Mouse (Mus musculus): Measurements from ENCODE around the gene Nbea. TPM values are rescaled to one million over a fixed set of nuclear protein-coding genes. Genes with fewer than 3 reads are reported as not detected.

Gene Nbea
- 100 to 1,000 TPM; 277 to 281 TPM for total RNA-seq (2021)

DNA sequence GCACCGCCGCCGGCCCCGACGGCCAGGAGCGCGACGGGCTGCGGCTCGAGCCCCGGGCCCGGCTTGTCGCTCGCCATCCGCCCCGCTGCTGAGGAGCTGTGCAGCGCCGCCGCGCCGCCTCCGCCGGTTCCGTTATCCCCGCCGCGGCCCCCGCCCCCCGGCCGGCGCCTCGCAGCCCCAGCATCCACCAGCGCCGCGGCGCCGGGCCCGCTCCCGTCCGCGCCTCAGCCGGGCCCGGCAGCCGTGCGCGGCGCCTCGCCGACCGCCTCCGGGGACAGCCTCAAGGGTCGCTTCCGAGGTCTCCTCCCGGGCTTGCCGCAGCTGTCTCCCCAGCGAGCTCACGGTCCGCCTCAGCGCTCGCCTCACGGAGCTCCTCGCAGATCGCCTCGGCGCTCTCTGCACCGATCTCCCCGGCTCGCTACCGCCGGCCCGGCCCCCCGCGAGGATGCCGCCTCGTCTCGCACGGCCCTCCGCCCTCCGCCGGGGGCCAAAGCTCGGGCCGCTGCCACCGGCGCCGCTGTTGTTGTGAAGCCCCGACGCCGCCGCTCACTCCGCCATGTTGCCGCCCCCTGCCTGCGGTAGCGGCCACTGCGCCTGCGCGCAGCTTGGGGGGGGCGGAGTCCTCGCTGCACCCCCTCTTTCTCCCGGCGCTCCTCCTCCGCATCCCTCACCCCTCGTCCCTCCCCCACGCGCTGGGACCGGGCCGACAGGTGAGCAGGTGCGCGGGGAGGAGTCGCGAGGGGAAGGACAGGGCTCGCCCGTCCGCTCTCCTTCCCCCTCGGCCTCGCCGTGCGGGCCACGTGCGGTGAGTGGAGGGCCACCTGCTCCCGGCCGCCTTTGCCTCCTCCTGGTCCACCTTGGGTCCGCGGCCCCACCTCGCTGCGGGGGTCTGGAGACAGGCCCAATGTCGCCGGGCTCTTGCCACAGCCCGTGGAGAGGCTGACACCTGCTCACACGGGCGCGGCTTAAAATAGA is at the start of gene Nbea:
Gene Nbea, minus strand, starts transcription at position 543 of the 975 bp plus-strand sequence.
- intact Hi-C loops (cut with DNase I) = loop anchor here (10.0 kb wide), 1 partner anchor 171 kb away; no protein-coding TSS in a partner anchor
- DNase-seq = peak; percentile 92

DNA sequence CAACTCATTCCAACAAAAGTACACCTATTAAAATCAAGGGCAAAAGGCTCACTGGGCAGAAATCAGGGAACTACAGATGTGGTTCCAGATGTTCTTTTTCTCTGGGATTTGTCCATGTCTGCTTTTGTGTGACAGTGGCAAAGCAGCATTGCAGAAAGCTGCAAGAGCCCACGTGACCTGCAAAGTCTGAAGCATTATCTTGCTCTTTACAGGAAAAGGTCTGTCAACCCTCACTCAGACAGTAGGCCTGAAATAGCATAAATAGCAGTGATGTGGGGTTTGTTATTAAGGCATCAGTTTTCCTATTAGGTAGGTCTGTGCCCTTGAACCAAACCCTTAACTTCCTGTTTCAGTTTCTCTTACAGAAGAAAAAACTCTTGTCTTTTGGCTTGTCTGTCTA is 45.8 kb upstream of the Nbea start:
- DNase-seq = no peak

DNA sequence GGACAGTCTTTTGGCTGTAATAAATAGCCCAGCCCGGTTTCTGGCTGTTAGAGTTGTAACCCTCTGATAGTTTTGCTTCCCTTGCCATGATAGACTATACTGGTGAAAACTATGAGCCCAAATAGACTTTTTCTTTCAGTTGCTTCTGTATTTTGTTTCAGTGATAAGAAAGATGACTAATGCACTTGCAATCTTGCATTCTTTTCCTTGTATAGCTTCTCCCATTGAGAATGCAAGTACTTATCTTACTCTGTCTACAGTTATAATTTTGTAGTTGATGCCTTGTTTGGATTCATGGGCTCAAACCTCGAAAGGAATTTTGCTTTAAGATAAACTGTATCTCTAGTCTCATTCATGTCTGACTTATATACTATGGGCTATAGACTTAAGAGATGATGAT is 32.5 kb upstream of the Nbea start:
- intact Hi-C loops (cut with DNase I) = no loop called here
- DNase-seq = no peak

More for the DNA sequence above, 45.8 kb upstream of the Nbea start:
- intact Hi-C loops (cut with DNase I) = no loop called here

DNA sequence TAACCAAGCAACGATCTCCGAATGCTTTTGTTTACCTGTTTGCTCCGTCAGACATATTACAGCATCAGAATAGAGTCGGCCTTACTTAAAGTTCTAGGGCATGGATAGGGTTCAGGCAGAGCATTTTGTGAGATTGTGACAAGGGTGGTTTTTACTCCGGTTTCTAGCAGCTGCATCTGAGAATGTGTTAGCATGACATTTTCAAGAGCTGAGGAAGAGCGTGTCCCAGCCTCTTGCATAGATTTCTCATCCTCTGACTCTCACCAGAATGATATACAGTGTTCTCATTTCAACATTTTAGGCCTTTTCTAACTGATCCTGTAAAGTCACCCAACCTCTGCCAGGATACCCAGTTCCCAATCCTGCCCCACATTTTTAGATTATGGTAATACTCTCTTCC is 20.5 kb upstream of the Nbea start:
- no peak for DNase-seq
- intact Hi-C loops (cut with DNase I) = no loop called here

DNA sequence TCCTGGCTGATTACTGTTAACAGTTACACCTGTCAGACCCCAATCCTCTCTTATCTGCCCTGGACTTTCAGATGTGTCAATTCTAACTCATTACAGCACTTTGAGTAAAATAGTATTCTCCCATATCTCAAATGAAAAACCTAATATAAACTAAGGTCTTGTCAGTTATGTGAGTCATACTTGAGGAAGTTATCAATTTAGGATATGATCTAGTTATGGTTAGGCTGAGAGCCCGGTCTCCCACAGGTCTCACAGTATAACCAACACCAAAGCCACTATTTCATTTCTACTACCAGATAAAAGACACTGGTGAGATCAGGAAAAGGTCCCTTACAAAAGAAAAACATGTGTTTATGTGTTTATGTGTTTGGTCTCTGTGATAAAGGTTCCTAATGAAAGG is 4.7 kb upstream of the Nbea start:
- no peak for DNase-seq
- intact Hi-C loops (cut with DNase I) = loop anchor here (10.0 kb wide), 1 partner anchor 167 kb away; no protein-coding TSS in a partner anchor

DNA sequence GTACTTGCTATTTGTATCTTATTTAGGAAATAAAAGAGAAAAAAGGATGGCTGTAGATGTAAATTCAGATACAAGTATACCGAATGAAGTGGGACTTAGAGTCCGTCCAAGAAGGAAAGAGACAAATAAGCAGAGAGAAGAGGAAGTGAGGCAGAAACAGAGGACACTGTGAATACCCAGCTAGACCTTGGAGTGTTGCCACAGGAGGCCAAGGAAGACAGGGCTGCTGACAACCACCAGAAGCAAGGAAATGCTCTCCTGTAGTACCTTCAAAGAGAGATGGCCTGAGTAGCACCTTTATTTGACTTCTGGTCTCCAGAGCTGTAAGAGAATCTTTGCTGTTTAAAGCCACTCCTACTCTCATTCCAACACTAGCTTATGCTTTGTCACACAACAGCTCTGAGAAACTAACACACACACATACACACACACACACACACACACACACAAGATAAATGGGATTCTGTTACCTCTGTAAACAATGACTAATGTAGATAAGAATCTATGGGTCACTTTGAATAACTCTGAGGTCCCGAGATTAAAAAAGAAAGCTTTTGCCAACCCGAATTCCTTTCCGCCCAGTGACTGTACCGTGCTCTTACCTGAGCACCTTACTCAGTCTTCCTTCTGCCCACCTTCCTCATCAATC is 3.8 kb upstream of the Nbea start:
- intact Hi-C loops (cut with DNase I) = loop anchor here (10.0 kb wide), 1 partner anchor 168 kb away; no protein-coding TSS in a partner anchor
- no peak for DNase-seq

DNA sequence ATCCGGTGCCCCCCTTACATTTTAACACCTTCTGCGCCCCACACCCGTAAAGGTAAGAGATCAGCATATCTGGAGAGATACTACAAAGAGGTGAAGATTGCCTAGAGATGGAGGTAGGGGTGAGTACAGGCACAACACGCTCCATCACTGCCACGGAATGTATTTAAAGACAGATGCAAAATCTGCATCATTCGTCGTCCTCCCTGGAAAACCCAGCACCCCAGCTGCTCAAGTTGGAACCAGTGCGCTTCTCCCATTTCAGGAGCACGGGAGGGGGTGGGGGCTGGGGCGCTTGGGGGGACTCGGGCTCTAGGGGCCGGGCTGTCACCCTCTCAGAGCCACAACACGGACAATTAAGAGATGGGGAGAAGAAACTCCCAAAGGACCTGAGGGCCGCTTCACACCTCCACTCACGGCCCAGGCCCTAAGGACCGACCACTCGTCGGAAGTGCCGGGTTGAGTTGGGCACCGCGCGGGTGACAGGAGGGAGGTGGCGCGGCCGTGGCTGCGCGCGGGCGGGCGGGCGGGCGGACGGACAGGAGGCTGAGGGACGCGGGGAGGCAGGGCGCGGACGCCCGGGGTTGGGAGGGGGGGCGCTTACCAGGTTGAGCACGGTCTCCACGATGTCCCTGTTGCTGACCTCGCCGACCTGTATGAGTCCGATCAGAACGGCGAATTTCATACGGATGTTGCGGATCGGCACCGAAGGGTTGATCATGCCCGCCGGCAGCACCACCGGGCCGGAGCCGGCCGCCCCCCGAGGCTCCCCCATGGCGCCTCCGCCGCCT is 936 bp downstream of the Nbea start:
- intact Hi-C loops (cut with DNase I) = loop anchor here (10.0 kb wide), 1 partner anchor 172 kb away; no protein-coding TSS in a partner anchor
- peak; percentile 45 for DNase-seq

DNA sequence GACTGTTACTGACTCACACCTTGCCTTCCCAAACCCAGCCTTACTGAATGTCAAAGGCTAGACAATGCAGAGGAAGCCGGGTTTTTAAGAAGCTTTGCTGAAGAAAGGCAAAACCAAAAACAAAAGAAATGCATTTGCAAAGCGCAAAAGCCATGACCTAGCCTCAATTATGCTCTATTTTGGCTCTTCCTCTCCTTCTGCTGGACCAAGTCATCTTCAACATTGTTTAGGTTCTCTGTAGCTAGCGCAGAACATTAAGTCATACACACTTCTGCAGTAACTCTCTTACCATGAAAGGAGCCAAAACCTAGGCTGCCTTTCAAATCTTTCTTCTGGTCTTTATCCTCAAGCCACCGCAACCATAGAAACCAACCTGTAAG is 1.5 kb downstream of the Nbea start:
- intact Hi-C loops (cut with DNase I) = loop anchor here (10.0 kb wide), 1 partner anchor 173 kb away; no protein-coding TSS in a partner anchor
- no peak for DNase-seq

DNA sequence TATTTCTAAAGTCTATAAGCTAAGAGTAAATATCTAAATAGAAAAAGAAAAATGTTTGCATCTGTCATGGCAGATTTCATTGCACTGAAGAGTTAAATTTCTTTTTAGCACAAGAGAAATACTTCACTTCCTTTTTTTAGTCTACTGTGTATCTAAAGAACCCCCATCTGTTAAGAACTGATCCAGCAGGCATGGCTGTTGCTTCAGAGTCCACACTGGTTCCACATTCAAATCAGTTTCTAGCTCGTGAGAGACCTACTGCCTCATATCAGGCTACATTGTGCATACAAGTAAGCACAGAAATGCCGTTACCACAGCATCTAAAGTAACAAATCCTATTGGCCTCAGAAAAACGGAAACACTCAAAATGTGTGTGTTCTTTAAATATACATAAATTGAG is 2.5 kb downstream of the Nbea start:
- intact Hi-C loops (cut with DNase I) = loop anchor here (10.0 kb wide), 1 partner anchor 174 kb away; no protein-coding TSS in a partner anchor
- DNase-seq = no peak

DNA sequence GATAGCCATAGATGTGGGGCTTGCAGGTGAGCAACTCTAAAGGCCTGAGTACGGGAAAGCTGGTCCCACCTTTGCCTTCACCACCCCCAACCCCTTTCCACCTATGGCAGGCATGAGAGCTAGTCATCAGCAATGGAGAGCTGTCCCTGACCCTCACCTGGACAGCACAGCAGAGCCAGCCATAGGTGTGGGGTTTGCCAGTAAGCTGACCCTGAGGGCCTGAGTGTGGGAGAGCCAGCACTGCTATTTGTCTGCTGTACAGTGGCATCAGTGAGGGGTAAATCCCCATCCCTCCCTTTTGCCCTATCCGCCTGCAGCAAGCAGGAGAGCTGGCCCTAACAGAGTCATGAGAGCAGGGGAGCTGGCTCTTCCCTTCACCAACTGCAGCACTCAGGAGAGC is 25.6 kb downstream of the Nbea start:
- no peak for DNase-seq
- intact Hi-C loops (cut with DNase I) = no loop called here

DNA sequence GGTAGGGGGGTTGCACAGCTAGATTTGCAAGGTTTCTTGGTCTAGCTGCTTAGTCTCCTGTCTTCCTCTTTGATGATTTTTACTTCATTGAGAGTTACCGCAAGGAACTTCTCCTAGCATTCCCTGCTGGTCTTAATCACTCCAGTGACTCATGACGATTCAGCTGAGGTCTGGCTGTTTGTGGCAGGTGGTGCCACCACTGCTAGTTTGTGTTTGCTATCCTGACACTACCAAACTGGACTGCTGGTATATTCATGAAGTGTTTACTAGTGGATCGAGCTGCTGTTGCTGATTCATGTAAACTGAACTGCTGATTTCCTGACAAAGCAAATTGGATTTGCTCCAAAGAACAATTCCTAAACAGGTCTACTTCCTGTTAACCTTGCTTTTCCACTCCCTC is 56.8 kb downstream of the Nbea start:
- intact Hi-C loops (cut with DNase I) = no loop called here
- DNase-seq = no peak

DNA sequence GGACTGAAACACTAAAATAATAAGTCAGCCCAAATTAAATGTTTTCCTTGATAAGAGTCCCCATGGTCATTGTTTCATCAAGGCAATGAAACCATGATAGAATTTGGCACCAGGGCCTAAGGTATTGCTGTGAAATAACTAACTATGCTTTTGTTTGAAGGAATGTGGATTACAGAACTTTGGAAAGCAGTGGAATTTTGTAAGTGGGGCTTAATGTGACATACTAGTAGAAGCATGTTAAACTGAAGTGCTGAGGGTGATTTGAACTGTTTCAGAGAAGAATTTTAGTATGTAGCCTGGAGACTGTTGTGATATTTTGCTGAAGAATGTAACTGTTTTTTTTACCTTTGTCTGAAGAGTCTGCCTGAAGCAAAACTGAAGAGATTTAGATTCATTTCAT is 66.9 kb downstream of the Nbea start:
- no peak for DNase-seq
- intact Hi-C loops (cut with DNase I) = no loop called here

DNA sequence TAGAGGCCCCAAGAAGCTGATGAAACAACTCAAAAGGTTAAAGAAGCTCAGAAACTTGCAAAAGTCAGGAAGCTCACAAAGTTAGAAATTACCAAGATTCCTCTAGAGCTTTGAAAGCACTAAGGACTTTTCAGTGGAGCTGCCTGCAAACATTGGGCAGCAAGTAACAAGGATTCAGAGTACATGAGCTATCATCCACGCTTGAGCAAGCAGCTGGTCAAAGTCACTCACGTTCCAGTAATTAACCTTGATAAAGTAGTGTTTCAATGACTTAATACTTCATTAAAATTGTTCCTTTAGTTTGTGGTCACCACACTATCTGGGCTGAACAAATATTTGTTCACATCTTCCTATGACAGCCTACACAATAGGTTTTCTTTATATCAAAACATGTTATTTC is 75.4 kb downstream of the Nbea start:
- intact Hi-C loops (cut with DNase I) = no loop called here

DNA sequence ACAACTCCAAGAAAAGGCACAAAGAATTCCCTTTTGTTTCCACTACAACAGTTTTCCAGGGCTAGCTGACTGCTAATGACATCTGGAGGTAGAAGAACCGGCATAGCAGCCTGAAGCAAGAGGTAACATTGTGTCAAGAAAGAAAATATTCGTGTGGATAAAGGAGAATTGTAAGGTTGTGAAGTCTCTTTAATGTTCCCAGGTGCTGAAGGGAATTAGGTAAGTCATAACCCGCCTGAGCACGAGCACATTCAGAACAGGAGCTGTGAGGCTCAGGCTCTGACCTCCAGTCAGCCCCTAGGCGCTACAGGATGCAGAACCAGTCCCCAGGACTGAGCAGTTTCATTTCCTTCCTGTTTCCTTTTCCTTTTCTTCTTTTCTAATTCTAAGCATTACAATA is 86.4 kb downstream of the Nbea start:
- intact Hi-C loops (cut with DNase I) = no loop called here
- DNase-seq = no peak

More for the DNA sequence above, 75.4 kb downstream of the Nbea start:
- DNase-seq = no peak

DNA sequence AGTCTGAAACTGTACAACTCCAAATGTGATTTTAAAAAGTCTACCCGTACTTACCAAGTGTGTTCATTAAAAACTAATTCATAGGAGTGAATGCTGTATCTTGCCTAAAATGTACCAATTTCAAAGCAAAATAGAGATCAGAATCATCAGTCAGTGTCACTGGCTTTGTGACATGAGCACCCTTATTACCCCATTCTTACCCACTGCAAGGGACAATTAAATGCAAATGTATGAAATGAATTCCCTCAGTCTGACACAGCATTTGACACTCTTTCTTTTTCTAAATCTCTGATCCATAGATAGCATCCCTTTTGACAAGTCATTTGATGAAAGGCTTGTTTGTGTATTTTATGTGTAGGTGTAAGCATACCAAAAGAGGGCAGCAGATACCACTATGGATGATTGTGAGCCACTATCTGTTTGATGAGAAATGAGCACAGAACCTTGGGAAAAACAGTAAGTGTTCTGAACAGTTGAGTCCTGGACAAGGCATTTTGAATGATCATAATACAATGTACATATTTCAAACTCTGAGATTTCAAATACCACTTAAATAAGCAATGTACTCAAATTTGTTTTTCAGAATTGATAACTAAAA is 104.4 kb downstream of the Nbea start:
- intact Hi-C loops (cut with DNase I) = no loop called here
- DNase-seq = no peak

DNA sequence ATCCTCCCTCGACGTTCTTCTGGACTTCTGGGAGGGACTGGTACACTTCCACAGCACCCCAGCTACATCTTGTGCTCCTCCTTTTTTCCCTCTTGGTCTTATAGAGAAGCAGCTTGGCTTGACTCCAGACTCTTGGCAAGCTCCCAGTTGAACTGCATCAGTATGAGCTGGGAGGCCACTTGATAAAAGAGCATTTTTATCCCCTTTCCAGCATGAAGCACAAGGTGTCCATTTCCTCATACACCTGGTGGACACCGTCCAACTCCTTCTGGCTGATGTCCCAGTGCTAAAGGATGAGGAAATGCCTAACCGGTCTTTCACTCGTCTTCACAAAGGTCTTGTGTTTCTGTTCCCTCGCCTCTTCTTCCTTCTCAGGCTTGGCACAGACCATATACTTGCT is 115.7 kb downstream of the Nbea start:
- intact Hi-C loops (cut with DNase I) = no loop called here
- peak; percentile 66 for DNase-seq

DNA sequence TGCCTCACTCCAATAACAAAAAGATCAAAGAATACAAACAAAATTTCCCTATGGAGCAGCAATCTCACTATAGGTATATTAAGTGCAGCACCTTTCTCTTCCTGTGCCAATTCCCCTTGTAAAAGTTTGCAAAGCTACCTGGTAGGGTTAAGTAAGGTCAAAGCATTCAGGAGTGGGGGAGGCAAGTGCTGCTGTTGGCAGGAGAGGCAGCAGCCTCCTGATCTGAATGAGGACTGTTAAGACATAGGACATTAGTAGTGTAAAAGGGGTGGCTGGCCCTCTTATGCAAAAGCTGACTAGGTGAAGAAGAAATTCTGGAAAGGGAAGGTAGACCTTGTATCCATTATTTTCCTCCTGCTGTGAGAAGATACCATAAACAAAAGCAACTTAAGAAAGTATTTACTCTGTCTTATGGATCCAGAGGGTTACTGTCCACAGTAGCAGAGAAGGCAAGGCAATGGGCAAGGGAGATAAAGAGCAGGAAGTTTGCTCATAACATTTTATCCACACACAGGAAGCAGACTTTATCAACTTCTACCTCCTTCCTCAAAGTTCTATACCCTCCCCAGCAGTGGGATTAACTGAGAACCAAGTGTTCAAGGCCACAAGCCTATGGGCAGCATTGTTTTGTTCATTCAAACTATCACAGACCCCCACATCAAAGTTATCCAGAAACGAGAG is 117.0 kb downstream of the Nbea start:
- no peak for DNase-seq
- intact Hi-C loops (cut with DNase I) = no loop called here

DNA sequence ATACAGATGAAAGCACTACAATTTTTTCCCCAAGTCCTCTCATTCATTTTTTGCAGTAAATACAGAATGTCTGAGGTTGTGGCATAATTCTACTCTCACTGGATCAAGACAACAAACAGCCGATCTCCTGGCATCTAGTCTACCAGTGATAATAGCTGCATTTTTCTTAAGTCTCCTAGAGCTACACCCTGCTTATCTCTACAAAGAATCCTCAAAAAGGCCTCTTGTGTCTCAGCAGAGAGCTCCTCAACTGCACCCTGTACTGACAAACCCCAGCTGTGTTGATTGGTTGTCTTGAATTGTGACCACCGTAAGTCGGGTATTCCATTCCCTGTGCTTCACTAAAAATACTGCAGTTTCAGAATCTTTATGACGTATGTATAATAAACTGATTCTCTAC is 118.3 kb downstream of the Nbea start:
- DNase-seq = no peak
- intact Hi-C loops (cut with DNase I) = no loop called here

DNA sequence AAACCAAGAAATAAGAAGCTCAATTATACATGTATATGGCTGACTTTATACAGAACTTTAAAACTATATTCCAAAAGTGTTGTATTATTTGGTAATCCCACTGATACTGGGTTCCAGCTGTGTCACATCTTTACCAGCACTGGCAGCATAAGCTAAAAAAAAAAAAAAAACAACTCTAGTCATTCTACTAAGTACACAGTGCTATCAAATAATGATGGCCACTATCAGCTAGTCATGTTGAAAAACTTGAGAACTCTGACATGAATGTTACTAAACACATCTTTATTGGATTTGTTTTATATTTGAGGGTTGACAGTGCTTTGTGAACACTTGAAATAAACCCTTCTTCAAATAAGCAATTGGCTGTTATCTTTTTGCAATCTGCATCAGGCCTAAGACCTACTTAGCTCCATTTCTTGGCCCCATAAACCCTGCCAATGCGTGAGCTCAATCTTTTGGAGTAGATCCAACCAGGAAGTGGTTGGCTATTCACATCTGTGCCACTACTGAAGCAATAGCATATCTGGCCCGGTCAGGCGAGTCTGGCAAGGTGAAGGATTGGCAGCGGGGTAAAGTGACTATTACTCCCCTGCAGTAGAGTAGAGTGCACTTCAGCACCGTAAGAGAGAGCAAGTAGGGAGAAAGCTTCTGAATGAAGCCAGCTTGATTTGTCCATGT is 137.7 kb downstream of the Nbea start:
- no peak for DNase-seq
- intact Hi-C loops (cut with DNase I) = no loop called here

All from left cerebral cortex, postnatal 4 days (tissue).